Mouse (Mus musculus) C2C12 (cell line): Measurements from ENCODE around the gene Serpinf1.

Experiments used
- CTCF ChIP-seq: IDR thresholded peaks from one replicate; pipeline ENCODE4 v1.5.1; 2011; ENCODE audit not compliant: control insufficient read depth, insufficient read depth, insufficient read length
- MYOD1 ChIP-seq: IDR thresholded peaks from one replicate; pipeline ENCODE4 v1.6.1; 2011; ENCODE audit warnings: low read depth; ENCODE audit not compliant: control insufficient read depth, insufficient read length
- MYOG ChIP-seq: IDR thresholded peaks from one replicate; pipeline ENCODE4 v1.6.1; 2011; ENCODE audit not compliant: control insufficient read depth, insufficient read length; ENCODE audit errors: extremely low read depth

GRCm38 (mm10) chr11:75458169-75458568 lies 35.7 kb upstream of the Serpinf1 start:
- TF ChIP-seq MYOD1, result no peak
- no peak for TF ChIP-seq MYOG
- TF ChIP-seq CTCF, result peak; percentile 22
